Mouse (Mus musculus) left cerebral cortex, postnatal 10 days (tissue): ENCODE results near the gene Tmbim7. TPM values are rescaled to one million over a fixed set of nuclear protein-coding genes. Genes with fewer than 3 reads are reported as not detected.
"Not testable (repeated sequence)": the region's sequence is repeated elsewhere in the genome, so short reads cannot be mapped to it uniquely, and the experiment has no call there.

Source experiments
- DNase-seq, 2 experiments: peaks; one replicate each; pipeline ENCODE4 v3.0.0; 2021 to 2022; ENCODE audit warnings: low spot score in 2 of 2, mixed read lengths in 1 of 2; ENCODE audit errors: extremely low spot score in 1 of 2
- intact Hi-C: fragments of 180-260 bp; cut with DNase I; formaldehyde crosslinking; loops from one replicate; pipeline ENCODE4 v1.15.1; 2025
- total RNA-seq, 2 experiments: library from RNA; stranded (reverse); gene quantifications; 2 replicates each; pipeline ENCODE4 v1.2.3; 2021

Gene Tmbim7
- total RNA-seq, 2 experiments from 2014 or later = not detected

- DNase-seq, intact Hi-C loops: not testable (repeated sequence)
These were observed 2.1 kb downstream of the Tmbim7 start for GRCm38 (mm10) chr5:3652903-3653575.

DNA sequence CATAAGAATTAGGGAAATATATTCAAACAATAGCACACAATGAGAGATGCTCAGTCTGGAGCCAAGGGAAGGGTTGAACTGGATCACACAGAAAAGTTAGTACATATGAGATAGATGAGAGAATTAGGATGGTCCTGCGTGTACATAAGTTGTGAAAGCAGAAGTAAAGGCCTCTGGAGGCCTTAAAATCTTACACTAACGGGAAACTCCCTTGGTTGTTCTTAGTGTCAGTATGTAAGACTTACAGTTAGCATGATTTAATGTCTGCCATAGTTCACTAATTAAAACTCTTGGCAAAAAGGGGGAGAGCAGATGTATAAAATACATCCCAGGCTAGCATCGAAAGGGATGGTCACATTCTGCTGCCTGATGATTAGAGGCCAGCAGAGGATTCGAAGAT lies 2.8 kb downstream of the Tmbim7 start:
- intact Hi-C loops = no loop called here
- no peak for DNase-seq

DNA sequence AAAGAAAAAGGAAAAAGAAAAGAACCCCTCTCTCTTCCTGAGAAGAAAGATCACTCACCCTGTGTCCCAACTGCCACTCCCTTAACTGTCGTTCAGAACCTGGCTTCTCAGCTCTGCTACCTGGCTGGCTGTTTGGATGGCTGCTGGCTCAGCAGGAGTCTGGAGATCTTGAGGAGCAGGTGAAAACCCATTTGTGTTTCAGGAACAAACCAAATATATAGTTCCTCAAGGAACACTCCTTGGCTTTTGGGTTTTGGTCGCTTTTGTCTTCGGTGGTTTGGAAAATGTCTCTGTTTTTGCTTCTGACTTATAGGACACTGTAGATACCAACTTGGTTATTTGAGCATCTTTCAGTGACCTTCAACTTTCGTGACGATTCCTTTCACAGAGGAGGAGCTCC lies 6.1 kb downstream of the Tmbim7 start, which contains the start of gene Gatad1:
Gene Gatad1, minus strand, starts transcription at position 101 of the 400 bp plus-strand sequence.
- DNase-seq = no peak

GRCm38 (mm10) chr5:3665225-3665624 lies 14.2 kb downstream of the Tmbim7 start:
- intact Hi-C loops = no loop called here
- DNase-seq = no peak

More for the DNA sequence above, 6.1 kb downstream of the Tmbim7 start, which contains the start of gene Gatad1:
- intact Hi-C loops = no loop called here

DNA sequence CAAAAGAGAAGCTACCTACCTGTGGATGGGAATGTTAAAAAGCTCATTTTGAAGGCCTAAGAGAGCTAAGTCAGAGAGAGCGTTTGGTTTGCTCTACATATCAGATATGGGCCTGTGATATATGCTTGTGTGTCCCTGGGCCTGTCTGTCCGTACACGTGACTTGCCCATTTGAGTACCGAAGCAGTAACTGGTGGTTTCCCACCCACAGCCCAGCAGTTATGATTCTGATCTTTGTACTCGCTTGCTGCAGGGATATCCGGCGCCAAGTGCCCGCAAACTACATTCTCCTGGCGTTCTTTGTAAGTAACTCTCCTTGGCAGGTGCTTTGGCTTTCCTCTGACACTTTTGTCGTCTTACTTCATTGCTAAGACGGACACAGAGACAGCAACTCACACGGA lies 15.6 kb downstream of the Tmbim7 start:
- no peak for DNase-seq
- intact Hi-C loops = no loop called here

- intact Hi-C loops = no loop called here
These were observed 19.1 kb downstream of the Tmbim7 start for GRCm38 (mm10) chr5:3669938-3670554.

DNA sequence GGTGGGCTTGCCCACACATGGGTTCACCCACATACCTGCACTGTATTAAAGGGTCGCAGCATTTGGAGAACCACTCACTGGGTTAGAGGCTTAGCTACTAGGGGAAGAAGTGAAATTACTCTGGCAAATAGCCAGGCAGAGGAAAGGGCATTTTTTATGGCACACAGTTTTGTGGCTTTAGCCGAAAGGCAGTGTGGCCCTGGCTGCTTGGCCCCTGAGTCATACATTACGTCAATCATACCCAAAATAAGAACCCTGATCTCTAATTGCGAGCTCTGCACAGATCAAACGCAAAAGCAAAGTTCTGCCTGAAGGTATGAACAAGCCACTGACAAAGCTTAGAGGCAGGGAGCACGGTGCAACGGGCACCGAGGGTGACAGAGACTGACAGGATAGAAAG lies 37.3 kb downstream of the Tmbim7 start:
- intact Hi-C loops = no loop called here
- no peak for DNase-seq

More at GRCm38 (mm10) chr5:3669938-3670554, 19.1 kb downstream of the Tmbim7 start:
- DNase-seq = no peak

GRCm38 (mm10) chr5:3691283-3691682 lies 40.3 kb downstream of the Tmbim7 start:
- intact Hi-C loops = no loop called here
- DNase-seq = no peak

GRCm38 (mm10) chr5:3692956-3693355 lies 42.0 kb downstream of the Tmbim7 start:
- DNase-seq = no peak
- intact Hi-C loops = no loop called here

GRCm38 (mm10) chr5:3695191-3695590 lies 44.2 kb downstream of the Tmbim7 start:
- no peak for DNase-seq
- intact Hi-C loops = no loop called here

- intact Hi-C loops = no loop called here
- DNase-seq = no peak
These were observed 45.0 kb downstream of the Tmbim7 start for GRCm38 (mm10) chr5:3696031-3696430.

DNA sequence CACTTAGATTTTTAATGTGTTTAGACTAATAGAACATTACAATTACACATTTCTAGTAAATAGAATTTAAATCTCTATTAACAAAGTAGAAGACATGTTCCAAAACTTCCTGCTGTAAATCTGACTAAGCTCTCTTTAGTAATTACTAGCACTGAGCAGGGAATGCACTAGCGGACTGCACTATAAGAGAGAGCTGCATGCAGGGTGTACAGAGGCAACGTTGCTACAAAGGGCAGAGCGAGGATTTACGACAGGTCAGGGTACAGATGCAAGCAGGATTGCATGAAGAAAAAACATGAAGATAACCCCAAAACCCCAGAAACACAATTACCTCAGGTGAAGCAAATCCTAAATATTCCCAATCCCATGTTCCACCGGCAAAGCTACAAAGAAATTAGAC lies 49.0 kb downstream of the Tmbim7 start:
- intact Hi-C loops = no loop called here
- no peak for DNase-seq

DNA sequence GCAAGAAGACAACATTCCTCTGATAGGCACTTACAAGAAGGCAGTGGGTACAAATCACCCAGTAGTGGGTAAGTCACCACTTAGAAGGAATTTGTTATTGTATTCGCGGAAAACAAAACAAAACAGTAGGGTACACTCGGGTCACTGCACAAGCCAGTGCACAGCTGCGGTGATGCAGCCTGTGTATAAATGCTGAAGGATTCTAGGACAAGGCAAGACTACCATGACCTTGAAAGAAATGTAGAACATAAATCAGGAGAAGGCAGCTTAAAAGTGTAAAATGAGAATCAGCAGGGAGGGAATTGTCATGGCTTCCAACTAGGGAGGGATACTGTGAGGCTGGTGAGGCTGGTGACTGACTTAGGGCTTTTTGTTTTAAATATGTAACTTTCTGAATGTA lies 51.2 kb downstream of the Tmbim7 start:
- DNase-seq = no peak
- intact Hi-C loops = no loop called here

DNA sequence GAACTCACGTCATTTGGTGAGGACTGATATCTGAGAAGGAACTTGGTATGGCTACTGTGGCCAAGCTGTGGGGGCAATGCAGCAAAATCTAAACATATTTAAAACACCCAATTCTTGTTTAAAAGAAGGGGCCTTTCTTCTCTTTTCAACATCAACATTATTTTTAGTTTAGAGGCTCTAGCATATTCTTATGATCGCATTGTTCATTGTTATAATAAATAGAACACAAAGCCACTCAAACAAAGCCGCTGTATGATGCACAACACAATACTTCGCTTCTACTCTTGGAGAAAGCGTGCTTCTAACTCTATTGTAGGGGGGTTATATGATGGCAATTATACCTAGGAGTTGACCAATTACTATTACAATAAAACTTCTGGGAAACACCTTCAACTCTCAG lies 64.8 kb downstream of the Tmbim7 start:
- intact Hi-C loops = no loop called here
- DNase-seq = no peak

DNA sequence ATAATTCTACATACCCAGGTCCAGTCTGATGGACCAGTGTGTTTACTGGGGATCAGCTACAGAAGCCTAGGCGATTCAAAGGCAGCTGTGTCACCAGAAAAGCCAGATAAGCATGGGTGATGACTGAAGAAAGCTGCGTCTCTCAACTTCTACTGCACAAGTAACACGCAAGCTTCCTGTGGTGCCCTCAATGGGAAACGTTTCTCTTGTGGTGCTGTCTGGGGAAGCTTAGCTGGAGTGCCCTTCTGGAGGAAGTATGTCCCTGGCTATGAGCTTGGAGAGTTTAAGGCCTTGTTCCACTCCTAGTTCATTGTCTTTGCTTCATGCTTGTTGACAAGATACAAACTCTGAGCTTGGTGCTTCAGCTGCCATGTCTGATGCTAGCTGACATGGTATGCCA lies 68.4 kb downstream of the Tmbim7 start:
- no peak for DNase-seq
- intact Hi-C loops = no loop called here

GRCm38 (mm10) chr5:3722873-3723272 lies 71.9 kb downstream of the Tmbim7 start:
- DNase-seq = no peak
- intact Hi-C loops = no loop called here

- no peak for DNase-seq
- intact Hi-C loops = no loop called here
These were observed 72.4 kb downstream of the Tmbim7 start for GRCm38 (mm10) chr5:3723415-3723814.

DNA sequence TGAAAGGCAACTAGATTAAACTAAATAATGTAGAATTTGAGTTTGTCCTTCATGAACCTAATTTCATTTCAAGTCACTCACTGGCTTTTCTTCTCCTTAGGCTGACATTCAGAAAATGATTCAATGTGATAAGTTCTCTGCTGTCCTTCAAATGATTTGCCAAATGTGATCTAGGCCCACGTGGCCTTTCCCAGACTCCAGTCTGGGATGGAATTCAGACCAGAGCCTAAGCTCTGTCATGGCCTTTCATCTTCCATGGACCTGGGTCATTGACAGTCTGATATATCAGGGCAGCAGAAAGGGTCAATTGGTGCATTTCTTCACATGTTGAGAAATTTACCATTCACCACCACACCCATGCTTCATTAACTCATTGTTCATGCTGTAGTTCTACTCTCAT lies 74.5 kb downstream of the Tmbim7 start:
- intact Hi-C loops = no loop called here
- no peak for DNase-seq

DNA sequence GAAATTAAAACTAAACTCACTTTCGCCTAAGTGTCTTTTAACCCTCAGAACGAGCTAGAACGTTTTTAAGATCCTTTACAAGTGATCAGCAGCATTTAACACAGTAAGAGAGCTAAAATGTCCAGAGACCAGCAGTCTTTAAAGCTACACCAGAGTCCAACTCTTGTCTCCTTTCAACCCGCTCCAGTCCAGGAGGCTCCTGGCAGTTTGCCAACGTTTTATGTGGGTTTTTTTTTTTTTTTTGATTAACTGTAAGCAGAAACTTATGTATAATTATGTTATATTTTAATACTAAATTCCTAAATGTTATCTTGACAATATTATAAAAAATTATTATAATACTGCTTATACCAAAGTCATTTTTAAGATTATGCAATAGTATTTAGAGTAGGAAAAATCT lies 77.8 kb downstream of the Tmbim7 start:
- DNase-seq = no peak
- intact Hi-C loops = no loop called here
